Mouse (Mus musculus) cortical plate, adult 2 months (tissue): ENCODE data around the gene Hbq1a. TPM values are rescaled to one million over a fixed set of nuclear protein-coding genes. Genes with fewer than 3 reads are reported as not detected.
A peak's percentile ranks its signal among the peaks of the same experiment; 100 is the strongest.
"Not testable (repeated sequence)": the region's sequence is repeated elsewhere in the genome, so short reads cannot be mapped to it uniquely, and the experiment has no call there.

Source experiments
- H3K27ac ChIP-seq: fragments of 200-500 bp; 2 replicates; pipeline ENCODE4 v1.5.1; 2012; ENCODE audit warnings: low read length, control low read depth, inconsistent platforms; ENCODE audit not compliant: insufficient read depth
- H3K4me1 ChIP-seq: fragments of 200-500 bp; 2 replicates; pipeline ENCODE4 v1.6.1; 2011; ENCODE audit warnings: low read length; ENCODE audit not compliant: control insufficient read depth, insufficient read depth
- H3K4me3 ChIP-seq: fragments of 200-500 bp; 2 replicates; pipeline ENCODE4 v1.5.1; 2011; ENCODE audit warnings: mild to moderate bottlenecking, low read length, control low read depth; ENCODE audit not compliant: insufficient read depth
- CTCF ChIP-seq: fragments of 200-500 bp; IDR thresholded peaks from 2 replicates; pipeline ENCODE4 v1.5.1; 2011; ENCODE audit warnings: mild to moderate bottlenecking, control low read depth, low read length; ENCODE audit not compliant: insufficient read depth; ENCODE audit errors: extremely low read depth
- POLR2A ChIP-seq: fragments of 200-500 bp; IDR thresholded peaks from 2 replicates; pipeline ENCODE4 v1.6.1; 2011; ENCODE audit warnings: mild to moderate bottlenecking, low read length, control low read depth; ENCODE audit not compliant: insufficient read depth; ENCODE audit errors: extremely low read depth
- polyA plus RNA-seq: library from polyadenylated mRNA; depleted of rRNA; stranded (reverse); fragments of >200 nt; gene quantifications from 2 replicates; pipeline ENCODE4 v1.2.3, GENCODE M21; 2012

The Hbq1a gene
- polyA plus RNA-seq, 1 experiment = 3.5 TPM

DNA sequence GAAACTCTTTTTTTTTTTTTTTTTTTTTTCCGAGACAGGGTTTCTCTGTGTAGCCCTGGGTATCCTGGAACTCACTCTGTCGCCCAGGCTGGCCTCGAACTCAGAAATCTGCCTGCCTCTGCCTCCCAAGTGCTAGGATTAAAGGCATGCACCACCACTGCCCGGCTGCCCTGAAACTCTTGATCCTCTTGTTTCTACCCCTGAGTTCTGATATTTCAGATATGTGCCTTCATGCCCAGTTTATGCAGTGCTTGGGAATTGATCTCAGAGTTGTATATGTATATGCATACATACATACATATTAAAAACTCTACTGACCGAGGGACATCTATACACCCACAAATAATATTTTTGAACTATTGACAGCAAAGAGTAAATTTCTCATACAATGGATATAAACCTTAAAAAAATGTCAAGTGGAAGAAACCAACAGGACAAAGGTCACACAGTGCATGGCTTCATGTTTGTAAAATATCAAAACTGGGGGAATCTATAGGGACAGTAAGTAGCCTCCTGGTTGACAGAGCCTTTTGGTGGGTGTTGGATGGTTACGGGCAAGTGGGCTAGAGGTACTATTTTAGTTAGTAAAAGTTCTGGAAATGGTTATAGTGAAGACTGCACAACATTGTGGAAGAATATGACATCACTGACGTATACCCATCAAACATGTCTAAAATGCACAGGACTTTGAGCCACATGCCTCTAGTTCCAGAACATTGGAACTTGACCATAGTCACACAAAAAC, 14.7 kb upstream of the Hbq1a start:
- H3K4me1 ChIP-seq = no peaks in the 10 kb centered on the region
- H3K4me3 ChIP-seq = no peak overlapping the region
- no peak overlapping the region for H3K27ac ChIP-seq
- TF ChIP-seq POLR2A = no peak
- TF ChIP-seq CTCF = no peak

GRCm38 (mm10) chr11:32285887-32286286, 14.0 kb upstream of the Hbq1a start:
- not testable (repeated sequence) for H3K4me1 ChIP-seq, H3K4me3 ChIP-seq, H3K27ac ChIP-seq

- TF ChIP-seq CTCF = peak; percentile 52
- not testable (repeated sequence) for H3K27ac ChIP-seq
- peak within 1 kb of the TSS; percentile 35; the same call in 1 of the 2 replicates for H3K4me3 ChIP-seq
Observed at GRCm38 (mm10) chr11:32286695-32287492, 13.0 kb upstream of the Hbq1a start, which contains the start of gene Hbq1b. TSS of gene Hbq1b (plus strand) at chr11:32286965.

DNA sequence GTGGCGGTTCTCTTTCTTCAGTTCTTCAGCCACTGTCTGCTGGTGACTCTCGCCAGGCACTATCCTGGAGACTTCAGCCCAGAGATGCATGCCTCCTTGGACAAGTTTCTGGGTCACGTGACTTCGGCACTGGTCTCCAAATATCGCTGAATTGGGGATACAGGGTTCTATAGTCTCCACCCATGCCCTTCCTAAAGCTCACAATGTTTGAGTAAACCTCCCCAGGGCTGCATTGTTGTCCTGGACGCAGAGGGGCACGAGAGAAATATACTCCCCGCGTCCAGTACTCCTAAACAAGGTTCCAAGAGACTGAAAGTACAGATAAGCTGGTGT, 12.4 kb upstream of the Hbq1a start:
- H3K27ac ChIP-seq = no peak overlapping the region
- no peaks in the 10 kb centered on the region for H3K4me1 ChIP-seq
- peak overlapping the region; percentile 35; the same call in 1 of the 2 replicates for H3K4me3 ChIP-seq
- TF ChIP-seq CTCF = no peak

More at GRCm38 (mm10) chr11:32286695-32287492, 13.0 kb upstream of the Hbq1a start, which contains the start of gene Hbq1b:
- not testable (repeated sequence) for H3K4me1 ChIP-seq

DNA sequence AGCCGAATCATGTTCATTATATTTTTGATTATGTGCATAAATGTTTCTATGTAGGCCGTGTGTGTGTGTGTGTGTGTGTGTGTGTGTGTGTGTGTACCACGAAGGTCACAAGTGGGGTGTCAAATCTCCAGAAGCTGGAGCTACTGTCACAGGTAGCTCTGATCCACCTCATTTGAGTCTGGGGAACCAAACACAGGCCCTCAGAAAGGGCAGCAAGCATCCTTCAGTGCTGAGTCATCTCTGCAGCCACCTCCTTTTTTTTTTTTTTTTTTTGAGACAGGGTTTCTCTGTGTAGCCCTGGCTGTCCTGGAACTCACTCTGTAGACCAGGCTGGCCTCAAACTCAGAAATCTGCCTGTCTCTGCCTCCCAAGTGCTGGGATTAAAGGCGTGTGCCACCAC, 7.0 kb upstream of the Hbq1a start:
- not testable (repeated sequence) for H3K27ac ChIP-seq, H3K4me1 ChIP-seq, H3K4me3 ChIP-seq

DNA sequence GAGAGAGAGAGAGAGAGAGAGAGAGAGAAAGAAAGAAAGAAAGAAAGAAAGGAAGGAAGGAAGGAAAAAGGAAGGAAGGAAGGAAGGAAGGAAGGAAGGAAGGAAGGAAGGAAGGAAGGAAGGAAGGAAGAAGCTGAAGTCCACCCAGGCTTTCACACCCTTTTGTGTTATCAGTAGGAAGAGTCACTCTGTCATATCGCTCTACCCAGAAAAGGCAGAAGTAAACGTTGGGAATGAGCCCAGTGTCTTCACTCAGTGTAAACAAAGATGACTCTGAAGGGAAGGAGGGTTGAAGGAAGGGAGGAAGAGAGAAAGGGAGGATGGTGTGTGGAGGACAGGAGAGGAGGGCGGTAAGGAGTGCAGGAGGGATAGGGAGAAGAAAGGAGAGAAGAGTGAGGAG, 6.4 kb upstream of the Hbq1a start:
- H3K27ac ChIP-seq, H3K4me1 ChIP-seq, H3K4me3 ChIP-seq: not testable (repeated sequence)

DNA sequence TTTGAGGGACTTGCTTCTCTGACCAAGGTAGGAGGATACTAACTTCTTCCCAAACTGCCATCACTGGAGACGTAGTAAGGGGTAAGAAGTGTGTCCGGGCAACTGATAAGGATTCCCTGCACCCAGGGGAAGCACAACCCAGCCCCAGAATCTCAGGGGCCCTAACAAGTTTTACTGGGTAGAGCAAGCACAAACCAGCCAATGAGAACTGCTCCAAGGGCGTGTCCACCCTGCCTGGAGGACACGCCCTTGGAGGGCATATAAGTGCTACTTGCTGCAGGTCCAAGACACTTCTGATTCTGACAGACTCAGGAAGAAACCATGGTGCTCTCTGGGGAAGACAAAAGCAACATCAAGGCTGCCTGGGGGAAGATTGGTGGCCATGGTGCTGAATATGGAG, 3.7 kb upstream of the Hbq1a start, which contains the start of gene Hba-a2:
Gene Hba-a2, plus strand, starts transcription at position 287 of the 400 bp plus-strand sequence.
- not testable (repeated sequence) for H3K27ac ChIP-seq, H3K4me1 ChIP-seq, H3K4me3 ChIP-seq

- H3K27ac ChIP-seq, H3K4me3 ChIP-seq, H3K4me1 ChIP-seq: not testable (repeated sequence)
Observed at GRCm38 (mm10) chr11:32297417-32297816, 2.5 kb upstream of the Hbq1a start.

DNA sequence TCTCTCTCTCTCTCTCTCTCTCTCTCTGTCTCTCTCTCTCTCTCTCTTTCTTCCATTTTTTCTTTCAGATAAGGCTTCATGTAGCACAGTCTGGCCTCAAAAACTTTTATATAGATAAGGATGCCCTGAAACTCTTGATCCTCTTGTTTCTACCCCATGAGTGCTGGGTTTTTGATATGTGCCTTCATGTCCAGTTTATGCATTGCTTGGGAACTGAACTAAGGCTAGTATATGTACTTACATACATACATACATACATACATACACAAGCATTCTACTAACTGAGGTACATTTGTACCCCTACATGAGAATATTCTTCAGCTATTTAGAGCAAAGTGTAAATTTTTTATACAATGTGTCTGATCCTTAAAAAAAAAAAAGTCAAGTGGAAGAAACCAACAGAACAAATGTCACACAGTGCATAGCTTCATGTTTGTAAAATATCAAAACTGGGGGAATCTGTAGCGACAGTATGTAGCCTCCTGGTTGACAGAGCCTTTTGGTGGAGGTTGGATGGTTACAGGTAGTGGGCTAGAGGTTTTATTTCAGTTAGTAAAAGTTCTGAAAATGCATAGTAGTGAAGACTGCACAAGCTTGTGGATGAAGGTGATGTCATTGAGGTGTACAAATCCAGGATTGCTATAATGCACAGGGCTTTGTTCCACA, 1.9 kb upstream of the Hbq1a start:
- no peak overlapping the region for H3K27ac ChIP-seq
- TF ChIP-seq POLR2A = no peak
- H3K4me3 ChIP-seq = no peak overlapping the region
- H3K4me1 ChIP-seq = peaks cover 4% of the 10 kb centered on the region

DNA sequence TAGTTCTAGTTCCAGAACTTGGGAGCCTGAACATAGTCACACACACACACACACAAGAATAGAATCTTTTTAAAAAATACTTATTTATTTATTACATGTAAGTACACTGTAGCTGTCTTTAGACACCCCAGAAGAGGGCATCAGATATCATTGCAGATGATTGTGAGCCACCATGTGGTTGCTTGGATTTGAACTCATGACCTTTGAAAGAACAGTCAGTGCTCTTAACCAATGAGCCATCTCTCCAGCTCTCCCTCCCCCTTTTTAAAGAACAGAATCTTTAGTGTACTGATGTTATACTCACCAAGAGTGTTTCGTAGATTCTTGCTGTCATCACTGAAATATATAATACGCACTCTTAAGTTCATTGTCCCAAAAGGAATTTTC, 1.3 kb upstream of the Hbq1a start:
- Histone ChIP-seq H3K4me3 (no peak overlapping the region), H3K27ac (no peak overlapping the region), H3K4me1 (peaks cover 4% of the 10 kb centered on the region)
- TF ChIP-seq CTCF = no peak
- no peak for TF ChIP-seq POLR2A
